In the genomic region with DNA sequence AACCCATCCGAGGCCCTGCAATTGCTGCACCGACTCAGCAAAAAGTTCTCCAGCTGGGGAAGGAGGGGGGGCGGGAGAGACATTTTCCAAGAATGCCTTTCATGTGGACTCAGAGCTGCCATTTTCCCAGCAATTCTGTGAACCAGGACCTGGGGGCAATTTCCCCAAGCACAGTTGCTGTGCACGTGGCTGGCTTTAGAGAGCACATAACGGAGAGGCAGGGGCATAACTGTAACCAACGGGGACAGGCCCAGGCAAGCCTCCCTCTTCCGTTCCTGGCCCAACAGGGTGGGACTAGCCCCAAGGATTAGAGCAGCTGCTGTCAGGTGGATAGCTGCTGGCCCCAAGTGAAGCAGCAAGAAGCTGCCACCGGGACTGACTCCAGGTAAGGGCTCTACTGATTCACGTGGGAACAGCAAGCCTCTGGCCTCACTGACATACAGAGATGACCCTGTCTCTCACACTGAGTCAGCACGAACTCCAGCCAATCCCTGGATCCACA, we compare ENCODE assay signal across 13 mouse cellular contexts. TPM values are rescaled to one million over a fixed set of nuclear protein-coding genes. Genes with fewer than 3 reads are reported as not detected.
DNase-seq lines count a peak whose midpoint lies in the region; ATAC-seq and TF ChIP-seq lines count a peak whose summit lies in the region.
"Had no signal": no experiment of that assay in that cellular context is flagged by ENCODE, and none has a peak within 500 bp of the region (broad histone marks: within the 10 kb centered on the region; RNA-seq: fewer than 3 reads in every experiment).

No protein-coding gene starts in this region.

- dilution Hi-C loops in CH12.LX (cut with MboI; ENCODE audit: extremely low pct_ligation_motif_present, extremely low pct_unique_long_range_greater_than_20kb, low sequenced_read_pairs), result no loop called here

- no peaks in the 10 kb centered on the region for H3K27me3 ChIP-seq in CH12.LX (replicated peaks)
- no peaks in the 10 kb centered on the region for H3K27me3 ChIP-seq in kidney, embryonic 16.5 days (ENCODE audit: insufficient read depth, low read length)

- in situ Hi-C loops in CH12.LX (cut with MboI; ENCODE audit: low pct_ligation_motif_present, low pct_unique_long_range_greater_than_20kb, low sequenced_read_pairs), result no loop called here

- peaks cover 1% of the 10 kb centered on the region for H3K9me3 ChIP-seq in CH12.LX (replicated peaks; ENCODE audit: low read length)
- H3K9me3 ChIP-seq in kidney, embryonic 16.5 days (ENCODE audit: low read length), result no peaks in the 10 kb centered on the region

- ATAC-seq in kidney, embryonic 16.5 days (ENCODE audit: low FRiP score, low TSS enrichment), result no peak

- no peaks in the 10 kb centered on the region for H3K79me2 ChIP-seq in CH12.LX (replicated peaks; ENCODE audit: control insufficient read depth, extremely low read depth, insufficient read depth, poor library complexity, severe bottlenecking)

- H3K4me3 ChIP-seq in gastrocnemius, adult 2 months, result no peak overlapping the region
- peak overlapping the region in 1 of 3 experiments; percentile 7 for H3K4me3 ChIP-seq in CH12.LX (replicated peaks in 1 of 3; ENCODE audit: low read depth in 2 of 3, low read length in 2 of 3, poor library complexity in 1 of 3)
- H3K4me3 ChIP-seq in kidney, embryonic 16.5 days (ENCODE audit: low read length), result no peak overlapping the region
- H3K4me3 ChIP-seq: erythroblast, embryonic 14.5 days had no signal

- TF ChIP-seq EP300 in CH12.LX (IDR thresholded peaks at IDR 0.05; ENCODE audit: low read length), result no peak

- peak; percentile 31 for DNase-seq in gastrocnemius, adult 2 months
- DNase-seq in gastrocnemius, postnatal 4 days (ENCODE audit: low spot score in 2 of 2), result no peak
- peak; percentile 40 for DNase-seq in CH12.LX (ENCODE audit: extremely low read depth)
- DNase-seq in embryo, embryonic 10 days (ENCODE audit: low spot score), result peak; percentile 62
- DNase-seq in forelimb bud, embryonic 11.5 days (ENCODE audit: low read depth, low spot score), result peak; percentile 80
- DNase-seq in ovary, postnatal 14 days (ENCODE audit: low spot score), result no peak
- no peak for DNase-seq in cerebellum, postnatal 10 days
- DNase-seq: adrenal gland, postnatal 14 days; gastrocnemius, postnatal 10 days; kidney, postnatal 25 days; lung, postnatal 4 days had no signal

- peak; percentile 53; the same call in 1 of the 2 replicates for TF ChIP-seq POLR2A in CH12.LX (IDR thresholded peaks at IDR 0.05; ENCODE audit: low read depth, low read length)

- peak overlapping the region; percentile 24; the same call in 1 of the 2 replicates for H3K27ac ChIP-seq in gastrocnemius, adult 2 months
- no peak overlapping the region for H3K27ac ChIP-seq in CH12.LX (ENCODE audit: insufficient read depth, low read depth)
- no peak overlapping the region for H3K27ac ChIP-seq in kidney, embryonic 16.5 days (ENCODE audit: low read length)

- intact Hi-C loops in gastrocnemius, adult 2 months (cut with DNase I), result no loop called here

- no peak for TF ChIP-seq RAD21 in CH12.LX (IDR thresholded peaks at IDR 0.05; ENCODE audit: low read depth, low read length)

- H3K4me2 ChIP-seq in CH12.LX (ENCODE audit: insufficient read depth, low read depth, poor library complexity, severe bottlenecking), result peak overlapping the region; percentile 1; the same call in 1 of the 2 replicates
- H3K4me2 ChIP-seq in kidney, embryonic 16.5 days (replicated peaks; ENCODE audit: low read depth, low read length), result no peak overlapping the region

- H3K4me1 ChIP-seq in CH12.LX (ENCODE audit: control insufficient read depth in 1 of 2, insufficient read depth in 2 of 2), result peaks cover 11 to 33% of the 10 kb centered on the region in 2 experiments
- no peaks in the 10 kb centered on the region for H3K4me1 ChIP-seq in kidney, embryonic 16.5 days (ENCODE audit: insufficient read depth, low read length)

- peak overlapping the region; percentile 8 for H3K9ac ChIP-seq in CH12.LX (ENCODE audit: insufficient read depth, low read depth)
- no peak overlapping the region for H3K9ac ChIP-seq in kidney, embryonic 16.5 days (replicated peaks; ENCODE audit: low read length)

- TF ChIP-seq CTCF in gastrocnemius, adult 2 months (IDR thresholded peaks at IDR 0.05), result no peak
- TF ChIP-seq CTCF in CH12.LX (conservative IDR thresholded peaks at IDR 0.05 in 1 of 2, IDR thresholded peaks at IDR 0.05 in 1 of 2; ENCODE audit: low read depth in 2 of 2, low read length in 2 of 2), result no peak

- no peaks in the 10 kb centered on the region for H3K36me3 ChIP-seq in CH12.LX (replicated peaks in 1 of 2; ENCODE audit: control insufficient read depth in 1 of 2, insufficient read depth in 1 of 2, low read length in 1 of 2)
- H3K36me3 ChIP-seq in kidney, embryonic 16.5 days (ENCODE audit: insufficient read depth, low read length), result no peaks in the 10 kb centered on the region

- 25% methylated on average over 10 of the region's 10 CpGs for WGBS in kidney, embryonic 16.5 days

TF ChIP-seq in CH12.LX, 34 proteins besides CTCF, POLR2A, EP300 and RAD21:
- TF ChIP-seq MAX (IDR thresholded peaks at IDR 0.05; ENCODE audit: low read length) (peak; percentile 89), MXI1 (IDR thresholded peaks at IDR 0.05; ENCODE audit: low read depth, low read length) (peak; percentile 65; the same call in 1 of the 2 replicates), IRF4 (IDR thresholded peaks at IDR 0.05; ENCODE audit: low read depth, low read length) (peak; percentile 35; the same call in 1 of the 2 replicates), SMC3 (IDR thresholded peaks at IDR 0.05; ENCODE audit: low read depth, low read length) (no peak), CHD1 (IDR thresholded peaks at IDR 0.05; ENCODE audit: low read depth, low read length) (peak; percentile 77; the same call in 1 of the 2 replicates), MYC (IDR thresholded peaks at IDR 0.05; ENCODE audit: low read depth, low read length) (peak; percentile 84; the same call in 1 of the 2 replicates), BHLHE40 (IDR thresholded peaks at IDR 0.05; ENCODE audit: low read depth, low read length) (peak; percentile 81), MAFK (IDR thresholded peaks at IDR 0.05; ENCODE audit: insufficient replicate concordance, low read length) (peak; percentile 42; the same call in 1 of the 2 replicates), MEF2A (IDR thresholded peaks at IDR 0.05; ENCODE audit: borderline replicate concordance, low read depth, low read length) (no peak)

RNA-seq across cellular contexts. Expression of gene Crabp1, which starts 37.0 kb away (rescaled TPM):
- total RNA-seq in gastrocnemius, adult 2 months (2021), result 1 to 10 TPM in 1 of 2 experiments, not detected in 1; 2.2 TPM
- total RNA-seq in gastrocnemius, postnatal 4 days (2021), result 10 to 100 TPM; 17.0 to 18.4 TPM
- total RNA-seq in CH12.LX (2012; rRNA removed) (not detected in 2 replicates), CH12.LX (2014; rRNA removed) (not detected in 2 replicates)
- polyA plus RNA-seq in CH12.LX (2012; ENCODE audit: insufficient read length, low read depth), result not detected in 2 replicates
- 53.8 and 62.5 TPM in 2 replicates for polyA plus RNA-seq in kidney, embryonic 16.5 days (2015; fragmentation: Nextera tagmentation; extraction: Ambion mirVana)
- polyA plus RNA-seq: erythroblast, embryonic 14.5 days had no signal

Comparison
In these comparisons a context has a peak if more than half of its experiments do, and no peak if none do; other contexts are left out.
1. DNase-seq: peak in gastrocnemius, adult 2 months (single experiment), CH12.LX (single experiment), embryo, embryonic 10 days (single experiment) and forelimb bud, embryonic 11.5 days (single experiment); none in gastrocnemius, postnatal 4 days (0 of 2), ovary, postnatal 14 days (single experiment) and cerebellum, postnatal 10 days (0 of 2).
2. RNA of gene Crabp1, which starts 37.0 kb away (total RNA-seq): 17.0 to 18.4 TPM in gastrocnemius, postnatal 4 days; 2.2 TPM in gastrocnemius, adult 2 months and not detected in CH12.LX; every median in the first group is over 4 times any median in the second.